Mouse (Mus musculus): Measurements from ENCODE around the gene Sac3d1. TPM values are rescaled to one million over a fixed set of nuclear protein-coding genes. Genes with fewer than 3 reads are reported as not detected.
"Not testable (repeated sequence)": the region's sequence is repeated elsewhere in the genome, so short reads cannot be mapped to it uniquely, and the experiment has no call there.

Gene Sac3d1
- polyA plus RNA-seq, 1 experiment from 2014 or later = 25.2 TPM

GRCm38 (mm10) chr19:6140678-6141393 is 22.4 kb upstream of the Sac3d1 start, which contains the start of gene Batf2:
Gene Batf2 (plus strand): TSS chr19:6140983.
- WGBS = under 1% methylated on average over 62 of the region's 68 CpGs
- H3K4me3 ChIP-seq (replicated peaks; ENCODE audit: low read length) = peak within 1 kb of the TSS; percentile 71
- ATAC-seq (ENCODE audit: insufficient read depth, low FRiP score) = peak; percentile 95
- 0 out of 2 replicates have a peak, but pooled peaks cover 4% of the 10 kb centered on the region for H3K9me3 ChIP-seq (replicated peaks; ENCODE audit: control insufficient read depth, low read length)
- H3K4me1 ChIP-seq (ENCODE audit: control insufficient read depth, insufficient read depth, low read length) = peaks cover 12% of the 10 kb centered on the region
- H3K27me3 ChIP-seq (ENCODE audit: control insufficient read depth, insufficient read depth, low read length) = no peaks in the 10 kb centered on the region
- peak within 1 kb of the TSS; percentile 94 for H3K27ac ChIP-seq (ENCODE audit: low read length)
- peak within 1 kb of the TSS; percentile 70 for H3K4me2 ChIP-seq (ENCODE audit: low read depth, low read length)
- H3K9ac ChIP-seq (ENCODE audit: low read length) = peak within 1 kb of the TSS; percentile 86
- peaks cover 7% of the 10 kb centered on the region; the same call in 1 of the 2 replicates for H3K36me3 ChIP-seq (ENCODE audit: control insufficient read depth, insufficient read depth, low read length)

GRCm38 (mm10) chr19:6140374-6140677 is 21.9 kb upstream of the Sac3d1 start:
- peaks cover 12% of the 10 kb centered on the region for H3K4me1 ChIP-seq (ENCODE audit: control insufficient read depth, insufficient read depth, low read length)
- WGBS = 3% methylated on average over 16 of the region's 16 CpGs
- no peak; the same call in 1 of the 2 replicates for ATAC-seq (ENCODE audit: insufficient read depth, low FRiP score)

GRCm38 (mm10) chr19:6139701-6140100 is 21.3 kb upstream of the Sac3d1 start:
- Histone ChIP-seq H3K36me3 (ENCODE audit: control insufficient read depth, insufficient read depth, low read length) (peaks cover 8% of the 10 kb centered on the region; the same call in 1 of the 2 replicates), H3K4me2 (ENCODE audit: low read depth, low read length) (peak overlapping the region; percentile 70), H3K4me3 (replicated peaks; ENCODE audit: low read length) (peak overlapping the region; percentile 71), H3K9me3 (replicated peaks; ENCODE audit: control insufficient read depth, low read length) (0 out of 2 replicates have a peak, but pooled peaks cover 4% of the 10 kb centered on the region), H3K27me3 (ENCODE audit: control insufficient read depth, insufficient read depth, low read length) (no peaks in the 10 kb centered on the region), H3K27ac (ENCODE audit: low read length) (no peak overlapping the region), H3K4me1 (ENCODE audit: control insufficient read depth, insufficient read depth, low read length) (peaks cover 12% of the 10 kb centered on the region), H3K9ac (ENCODE audit: low read length) (peak overlapping the region; percentile 86; the same call in 1 of the 2 replicates)
- 90% methylated on average over 6 of the region's 6 CpGs for WGBS
- no peak for ATAC-seq (ENCODE audit: insufficient read depth, low FRiP score)

More at GRCm38 (mm10) chr19:6140374-6140677, 21.9 kb upstream of the Sac3d1 start:
- Histone ChIP-seq H3K4me2 (ENCODE audit: low read depth, low read length) (peak overlapping the region; percentile 70), H3K9ac (ENCODE audit: low read length) (peak overlapping the region; percentile 86), H3K27me3 (ENCODE audit: control insufficient read depth, insufficient read depth, low read length) (no peaks in the 10 kb centered on the region), H3K9me3 (replicated peaks; ENCODE audit: control insufficient read depth, low read length) (0 out of 2 replicates have a peak, but pooled peaks cover 4% of the 10 kb centered on the region), H3K27ac (ENCODE audit: low read length) (peak overlapping the region; percentile 94), H3K4me3 (replicated peaks; ENCODE audit: low read length) (peak overlapping the region; percentile 71), H3K36me3 (ENCODE audit: control insufficient read depth, insufficient read depth, low read length) (peaks cover 7% of the 10 kb centered on the region; the same call in 1 of the 2 replicates)

- 0 out of 2 replicates have a peak overlapping the region, but pooled peaks have one; percentile 43 for H3K9ac ChIP-seq (ENCODE audit: low read length)
- WGBS = 84% methylated on average over 3 of the region's 3 CpGs
- no peaks in the 10 kb centered on the region for H3K9me3 ChIP-seq (replicated peaks; ENCODE audit: control insufficient read depth, low read length)
- ATAC-seq (ENCODE audit: insufficient read depth, low FRiP score) = no peak
- no peaks in the 10 kb centered on the region for H3K27me3 ChIP-seq (ENCODE audit: control insufficient read depth, insufficient read depth, low read length)
- H3K4me2 ChIP-seq (ENCODE audit: low read depth, low read length) = no peak overlapping the region
- H3K4me1 ChIP-seq (ENCODE audit: control insufficient read depth, insufficient read depth, low read length) = peaks cover 7% of the 10 kb centered on the region
- H3K4me3 ChIP-seq (replicated peaks; ENCODE audit: low read length) = no peak overlapping the region
- H3K36me3 ChIP-seq (ENCODE audit: control insufficient read depth, insufficient read depth, low read length) = peaks cover 11% of the 10 kb centered on the region; the same call in 1 of the 2 replicates
- no peak overlapping the region for H3K27ac ChIP-seq (ENCODE audit: low read length)
These were observed 17.9 kb upstream of the Sac3d1 start for GRCm38 (mm10) chr19:6136397-6136796.

GRCm38 (mm10) chr19:6133197-6133596 is 14.7 kb upstream of the Sac3d1 start:
- not testable (repeated sequence) for ATAC-seq (ENCODE audit: insufficient read depth, low FRiP score); H3K27me3 ChIP-seq (ENCODE audit: control insufficient read depth, insufficient read depth, low read length); H3K9me3 ChIP-seq (replicated peaks; ENCODE audit: control insufficient read depth, low read length); H3K9ac ChIP-seq (ENCODE audit: low read length); H3K4me3 ChIP-seq (replicated peaks; ENCODE audit: low read length); H3K4me2 ChIP-seq (ENCODE audit: low read depth, low read length); H3K27ac ChIP-seq (ENCODE audit: low read length); H3K4me1 ChIP-seq (ENCODE audit: control insufficient read depth, insufficient read depth, low read length)
- WGBS = 47% methylated on average over 1 of the region's 1 CpGs
- H3K36me3 ChIP-seq (ENCODE audit: control insufficient read depth, insufficient read depth, low read length) = peaks cover 11% of the 10 kb centered on the region; the same call in 1 of the 2 replicates

GRCm38 (mm10) chr19:6132171-6132827 is 13.8 kb upstream of the Sac3d1 start:
- Histone ChIP-seq H3K27me3 (ENCODE audit: control insufficient read depth, insufficient read depth, low read length) (no peaks in the 10 kb centered on the region), H3K9ac (ENCODE audit: low read length) (no peak overlapping the region), H3K4me2 (ENCODE audit: low read depth, low read length) (no peak overlapping the region), H3K27ac (ENCODE audit: low read length) (no peak overlapping the region), H3K36me3 (ENCODE audit: control insufficient read depth, insufficient read depth, low read length) (peaks cover 11% of the 10 kb centered on the region; the same call in 1 of the 2 replicates), H3K9me3 (replicated peaks; ENCODE audit: control insufficient read depth, low read length) (no peaks in the 10 kb centered on the region), H3K4me1 (ENCODE audit: control insufficient read depth, insufficient read depth, low read length) (0 out of 2 replicates have a peak, but pooled peaks cover 2% of the 10 kb centered on the region), H3K4me3 (replicated peaks; ENCODE audit: low read length) (no peak overlapping the region)
- WGBS = 84% methylated on average over 7 of the region's 7 CpGs
- no peak for ATAC-seq (ENCODE audit: insufficient read depth, low FRiP score)

GRCm38 (mm10) chr19:6130414-6131128 is 12.1 kb upstream of the Sac3d1 start:
- not testable (repeated sequence) for H3K4me1 ChIP-seq (ENCODE audit: control insufficient read depth, insufficient read depth, low read length); H3K36me3 ChIP-seq (ENCODE audit: control insufficient read depth, insufficient read depth, low read length); H3K9ac ChIP-seq (ENCODE audit: low read length); H3K27me3 ChIP-seq (ENCODE audit: control insufficient read depth, insufficient read depth, low read length); H3K4me3 ChIP-seq (replicated peaks; ENCODE audit: low read length); ATAC-seq (ENCODE audit: insufficient read depth, low FRiP score); H3K4me2 ChIP-seq (ENCODE audit: low read depth, low read length); H3K9me3 ChIP-seq (replicated peaks; ENCODE audit: control insufficient read depth, low read length)
- WGBS = 68% methylated on average over 7 of the region's 7 CpGs
- peak overlapping the region; percentile 21; the same call in 1 of the 2 replicates for H3K27ac ChIP-seq (ENCODE audit: low read length)

GRCm38 (mm10) chr19:6127760-6128341 is 9.4 kb upstream of the Sac3d1 start, which contains the start of gene Snx15:
Gene Snx15 (minus strand): TSS chr19:6128304.
- peak; percentile 92 for ATAC-seq (ENCODE audit: insufficient read depth, low FRiP score)
- Histone ChIP-seq H3K27ac (ENCODE audit: low read length) (peak within 1 kb of the TSS; percentile 94), H3K36me3 (ENCODE audit: control insufficient read depth, insufficient read depth, low read length) (no peaks in the 10 kb centered on the region), H3K4me3 (replicated peaks; ENCODE audit: low read length) (peak within 1 kb of the TSS; percentile 65), H3K9me3 (replicated peaks; ENCODE audit: control insufficient read depth, low read length) (no peaks in the 10 kb centered on the region), H3K4me1 (ENCODE audit: control insufficient read depth, insufficient read depth, low read length) (0 out of 2 replicates have a peak, but pooled peaks cover 7% of the 10 kb centered on the region), H3K27me3 (ENCODE audit: control insufficient read depth, insufficient read depth, low read length) (no peaks in the 10 kb centered on the region), H3K9ac (ENCODE audit: low read length) (peak within 1 kb of the TSS; percentile 80), H3K4me2 (ENCODE audit: low read depth, low read length) (peak within 1 kb of the TSS; percentile 65)
- under 1% methylated on average over 32 of the region's 32 CpGs for WGBS
